ENCODE assay signal across 21 mouse cellular contexts in the genomic region with DNA sequence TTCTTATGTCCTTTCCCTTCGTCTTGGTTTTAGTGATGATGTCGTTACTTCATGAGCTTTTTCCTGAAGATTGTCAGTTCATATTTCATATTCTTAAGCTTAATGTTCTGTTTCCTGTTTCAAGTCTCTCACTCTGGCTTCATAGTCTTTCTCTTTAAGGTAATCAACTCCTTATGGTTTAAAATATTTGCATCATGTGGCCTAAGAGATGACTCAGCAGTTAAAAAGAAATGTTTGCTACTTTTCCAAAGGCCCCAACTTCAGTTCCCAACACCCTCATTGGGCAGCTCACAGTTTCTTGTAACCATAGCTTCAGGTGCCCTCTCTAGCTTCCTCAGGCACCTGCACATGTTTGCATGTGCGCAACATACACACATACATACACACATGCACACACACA.
"Had no signal": no experiment of that assay in that cellular context is flagged by ENCODE, and none has a peak within 500 bp of the region (broad histone marks: within the 10 kb centered on the region; RNA-seq: fewer than 3 reads in every experiment).

No protein-coding gene starts in this region.

- H3K4me3 ChIP-seq: megakaryocyte, embryonic 14.5 days; midbrain, embryonic 10.5 days; midbrain, embryonic 12.5 days; neural tube, embryonic 13.5 days; neural tube, embryonic 15.5 days had no signal

- H3K36me3 ChIP-seq: midbrain, embryonic 10.5 days; midbrain, embryonic 12.5 days; neural tube, embryonic 13.5 days; neural tube, embryonic 15.5 days had no signal

- H3K27me3 ChIP-seq: megakaryocyte, embryonic 14.5 days; midbrain, embryonic 12.5 days; neural tube, embryonic 13.5 days; neural tube, embryonic 15.5 days had no signal

- ATAC-seq: midbrain, embryonic 16.5 days had no signal

- H3K27ac ChIP-seq: liver, embryonic 14.5 days; macrophage; midbrain, embryonic 10.5 days; midbrain, embryonic 12.5 days; neural tube, embryonic 13.5 days; neural tube, embryonic 15.5 days had no signal

- DNase-seq: lung, adult 18-20 months; lung, embryonic 14.5 days; lung, postnatal 10 days; lung, postnatal 36 days; midbrain, embryonic 14.5 days; retina, postnatal 1 day; right cerebral cortex, adult 18-20 months; right cerebral cortex, postnatal 25 days; right cerebral cortex, postnatal 4 days; spleen, adult 18-20 months; thymus, adult 18-20 months; thymus, postnatal 14 days; thymus, postnatal 36 days had no signal

- H3K4me1 ChIP-seq: megakaryocyte, embryonic 14.5 days; midbrain, embryonic 10.5 days; midbrain, embryonic 12.5 days; neural tube, embryonic 13.5 days; neural tube, embryonic 15.5 days had no signal
